Mouse (Mus musculus) MEL (cell line): ENCODE measurements at regions not wholly inside any gene's neighbourhood (a gene's known extent, or its start where the extent isn't known, plus 50 kb on each side); places are given as distances from the start of the nearest gene placed in this dataset.

Source experiments
- DNase-seq: peaks from one replicate; pipeline ENCODE4 v3.0.0; 2011; ENCODE audit warnings: low read depth, low spot score
- H3K27ac ChIP-seq: 2 replicates; pipeline ENCODE4 v1.5.1; 2012; ENCODE audit warnings: low read depth, mild to moderate bottlenecking, control low read depth, low read length, moderate library complexity; ENCODE audit not compliant: control insufficient read depth
- H3K27me3 ChIP-seq, 2 experiments: fragments of 150-350 bp in 1 of 2; sonication (generic) in 1 of 2; 2 replicates each; pipeline ENCODE4 v1.6.1; 2012; ENCODE audit warnings: low read length in 2 of 2, mild to moderate bottlenecking in 2 of 2, improper control_type of control experiment in 1 of 2, moderate library complexity in 1 of 2; ENCODE audit not compliant: insufficient read depth in 2 of 2, control insufficient read depth in 1 of 2
- H3K36me3 ChIP-seq, 2 experiments: 2 replicates each; pipeline ENCODE4 v1.6.1; 2012 to 2014; ENCODE audit warnings: low read length in 2 of 2, improper control_type of control experiment in 1 of 2, inconsistent platforms in 1 of 2, mild to moderate bottlenecking in 1 of 2; ENCODE audit not compliant: insufficient read depth in 2 of 2, control insufficient read depth in 1 of 2
- H3K4me1 ChIP-seq, 2 experiments: fragments of 150-350 bp in 1 of 2; sonication (generic) in 1 of 2; 2 replicates each; pipeline ENCODE4 v1.6.1; 2012; ENCODE audit warnings: low read length in 2 of 2, improper control_type of control experiment in 1 of 2, mild to moderate bottlenecking in 1 of 2; ENCODE audit not compliant: insufficient read depth in 2 of 2, control insufficient read depth in 1 of 2
- H3K4me3 ChIP-seq, 2 experiments: fragments of 150-350 bp in 1 of 2; sonication (generic) in 1 of 2; 2 replicates each; pipeline ENCODE4 v1.5.1; 2012; ENCODE audit warnings: low read depth in 2 of 2, low read length in 2 of 2, mild to moderate bottlenecking in 2 of 2, moderate library complexity in 2 of 2, control low read depth in 1 of 2, improper control_type of control experiment in 1 of 2; ENCODE audit not compliant: control insufficient read depth in 1 of 2, insufficient read depth in 1 of 2
- H3K79me2 ChIP-seq: 2 replicates; pipeline ENCODE4 v1.6.1; 2012; ENCODE audit warnings: mild to moderate bottlenecking, low read length, moderate library complexity; ENCODE audit not compliant: control insufficient read depth, poor library complexity, insufficient read depth
- H3K9ac ChIP-seq: 2 replicates; pipeline ENCODE4 v1.6.1; 2012; ENCODE audit warnings: low read depth, mild to moderate bottlenecking, control low read depth, low read length, moderate library complexity; ENCODE audit not compliant: control insufficient read depth, poor library complexity, severe bottlenecking
- H3K9me3 ChIP-seq: fragments of 150-350 bp; sonication (generic); replicated peaks from 2 replicates; pipeline ENCODE4 v1.6.1; 2012; ENCODE audit warnings: mild to moderate bottlenecking, low read length, improper control_type of control experiment, moderate library complexity; ENCODE audit not compliant: insufficient read depth
- BHLHE40 ChIP-seq: IDR thresholded peaks from 2 replicates; pipeline ENCODE4 v1.6.1; 2012; ENCODE audit warnings: low read depth, mild to moderate bottlenecking, inconsistent platforms, low read length, improper control_type of control experiment, borderline replicate concordance
- ELF1 ChIP-seq: IDR thresholded peaks from 2 replicates; pipeline ENCODE4 v1.6.1; 2014; ENCODE audit warnings: low read depth, mild to moderate bottlenecking, inconsistent platforms, low read length, improper control_type of control experiment, moderate library complexity
- EP300 ChIP-seq, 2 experiments: IDR thresholded peaks; 2 replicates each; pipeline ENCODE4 v1.6.1; 2011; ENCODE audit warnings: improper control_type of control experiment in 2 of 2, low read length in 2 of 2, low read depth in 1 of 2, mild to moderate bottlenecking in 1 of 2
- ETS1 ChIP-seq: IDR thresholded peaks from 2 replicates; pipeline ENCODE4 v1.6.1; 2012; ENCODE audit warnings: low read depth, mild to moderate bottlenecking, inconsistent platforms, low read length, improper control_type of control experiment, moderate library complexity
- GABPA ChIP-seq: IDR thresholded peaks from 2 replicates; pipeline ENCODE4 v1.6.1; 2012; ENCODE audit warnings: low read depth, mild to moderate bottlenecking, inconsistent platforms, low read length, improper control_type of control experiment, moderate library complexity
- GATA1 ChIP-seq: IDR thresholded peaks from 2 replicates; pipeline ENCODE4 v1.6.1; 2011; ENCODE audit warnings: low read depth, low read length, improper control_type of control experiment
- KAT2A ChIP-seq: conservative IDR thresholded peaks from 2 replicates; pipeline ENCODE4 v1.6.1; 2012; ENCODE audit warnings: low read depth, low read length, improper control_type of control experiment, inconsistent platforms
- MAFK ChIP-seq: IDR thresholded peaks from 2 replicates; pipeline ENCODE4 v1.6.1; 2011; ENCODE audit warnings: low read depth, mild to moderate bottlenecking, low read length, improper control_type of control experiment, borderline replicate concordance
- MAX ChIP-seq: IDR thresholded peaks from 2 replicates; pipeline ENCODE4 v1.6.1; 2011; ENCODE audit warnings: low read length, improper control_type of control experiment
- MEF2A ChIP-seq: IDR thresholded peaks from 2 replicates; pipeline ENCODE4 v1.6.1; 2014; ENCODE audit warnings: low read depth, mild to moderate bottlenecking, inconsistent platforms, low read length, improper control_type of control experiment; ENCODE audit not compliant: poor library complexity, insufficient replicate concordance, severe bottlenecking; ENCODE audit errors: extremely low read depth
- POLR2A ChIP-seq, 2 experiments: IDR thresholded peaks; 2 replicates each; pipeline ENCODE4 v1.6.1; 2011 to 2012; ENCODE audit warnings: low read length in 2 of 2, mild to moderate bottlenecking in 2 of 2, control low read depth in 1 of 2, improper control_type of control experiment in 1 of 2, low read depth in 1 of 2, moderate library complexity in 1 of 2; ENCODE audit not compliant: control insufficient read depth in 1 of 2, insufficient read depth in 1 of 2, poor library complexity in 1 of 2
- POLR2AphosphoS2 ChIP-seq: IDR thresholded peaks from 2 replicates; pipeline ENCODE4 v1.6.1; 2011; ENCODE audit warnings: low read length, improper control_type of control experiment
- RAD21 ChIP-seq: IDR thresholded peaks from 2 replicates; pipeline ENCODE4 v1.6.1; 2011; ENCODE audit warnings: mild to moderate bottlenecking, low read depth, low read length, improper control_type of control experiment
- RCOR1 ChIP-seq: IDR thresholded peaks from 2 replicates; pipeline ENCODE4 v1.6.1; 2012; ENCODE audit warnings: low read depth, mild to moderate bottlenecking, inconsistent platforms, low read length, improper control_type of control experiment
- SIN3A ChIP-seq: IDR thresholded peaks from 2 replicates; pipeline ENCODE4 v1.6.1; 2012; ENCODE audit warnings: low read length, improper control_type of control experiment, inconsistent platforms
- SMC3 ChIP-seq: IDR thresholded peaks from 2 replicates; pipeline ENCODE4 v1.6.1; 2011; ENCODE audit warnings: low read depth, low read length, improper control_type of control experiment
- TAL1 ChIP-seq: IDR thresholded peaks from 2 replicates; pipeline ENCODE4 v1.6.1; 2012; ENCODE audit warnings: mild to moderate bottlenecking, inconsistent platforms, low read length, moderate library complexity, mixed read lengths
- TBP ChIP-seq: IDR thresholded peaks from 2 replicates; pipeline ENCODE4 v1.8.0; 2011; ENCODE audit warnings: low read depth, low read length, improper control_type of control experiment
- TCF12 ChIP-seq: IDR thresholded peaks from 2 replicates; pipeline ENCODE4 v1.6.1; 2014; ENCODE audit warnings: low read depth, mild to moderate bottlenecking, inconsistent platforms, low read length, improper control_type of control experiment, moderate library complexity
- UBTF ChIP-seq: IDR thresholded peaks from 2 replicates; pipeline ENCODE4 v1.6.1; 2012; ENCODE audit warnings: low read depth, mild to moderate bottlenecking, inconsistent platforms, low read length, improper control_type of control experiment, moderate library complexity, borderline replicate concordance; ENCODE audit not compliant: insufficient read depth
- USF1 ChIP-seq: IDR thresholded peaks from 2 replicates; pipeline ENCODE4 v1.6.1; 2014; ENCODE audit warnings: low read depth, mild to moderate bottlenecking, inconsistent platforms, low read length, improper control_type of control experiment, moderate library complexity
- USF2 ChIP-seq, 2 experiments: IDR thresholded peaks; 2 replicates each; pipeline ENCODE4 v1.6.1; 2011 to 2012; ENCODE audit warnings: improper control_type of control experiment in 2 of 2, low read length in 2 of 2, borderline replicate concordance in 1 of 2, inconsistent platforms in 1 of 2, low read depth in 1 of 2, mild to moderate bottlenecking in 1 of 2; ENCODE audit not compliant: insufficient read depth in 1 of 2
- ZKSCAN1 ChIP-seq: IDR thresholded peaks from 2 replicates; pipeline ENCODE4 v1.6.1; 2012; ENCODE audit warnings: low read depth, mild to moderate bottlenecking, inconsistent platforms, low read length, improper control_type of control experiment, moderate library complexity

DNA sequence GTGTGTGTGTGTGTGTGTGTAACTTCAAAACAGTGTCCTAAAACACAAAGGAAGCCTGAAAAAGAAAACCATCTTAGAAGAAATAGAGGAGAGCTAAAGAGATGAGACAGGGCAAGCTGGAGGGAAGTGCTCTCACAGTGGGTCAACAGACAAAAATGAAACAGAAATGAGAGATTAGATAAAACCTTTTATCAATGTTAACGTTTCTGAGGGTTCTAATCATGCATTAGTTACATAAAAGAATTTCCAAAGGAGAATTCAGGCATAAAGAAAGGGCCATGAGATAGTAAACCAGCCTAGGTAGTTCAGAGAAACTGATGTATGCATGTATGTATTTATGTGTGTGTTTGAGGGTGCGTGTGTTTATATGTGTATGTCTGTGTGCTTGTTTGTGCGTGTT, 319.7 kb upstream of the Runx1 start (continued):
- no peak for TF ChIP-seq UBTF
- TF ChIP-seq MAX = no peak
- peak; percentile 59; the same call in 1 of the 2 replicates for TF ChIP-seq BHLHE40
- TF ChIP-seq USF1 = no peak
- TF ChIP-seq MEF2A = peak; percentile 18; the same call in 1 of the 2 replicates
- no peak for TF ChIP-seq RAD21
- TF ChIP-seq USF2 (IDR thresholded peaks at IDR 0.05; ENCODE audit: borderline replicate concordance in 1 of 2, insufficient read depth in 1 of 2, low read depth in 1 of 2, low read length in 2 of 2) = no peak
- no peak for TF ChIP-seq POLR2A (IDR thresholded peaks at IDR 0.05; ENCODE audit: control insufficient read depth in 1 of 2, insufficient read depth in 1 of 2, low read depth in 1 of 2, low read length in 2 of 2, poor library complexity in 1 of 2)
- TF ChIP-seq MAFK = 0 out of 2 replicates have a peak, but pooled peaks have one; percentile 34
- TF ChIP-seq SMC3 = no peak
- 0 out of 2 replicates have a peak, but pooled peaks have one; percentile 30 for TF ChIP-seq KAT2A
- TF ChIP-seq, all 39 proteins: peak for 14

DNA sequence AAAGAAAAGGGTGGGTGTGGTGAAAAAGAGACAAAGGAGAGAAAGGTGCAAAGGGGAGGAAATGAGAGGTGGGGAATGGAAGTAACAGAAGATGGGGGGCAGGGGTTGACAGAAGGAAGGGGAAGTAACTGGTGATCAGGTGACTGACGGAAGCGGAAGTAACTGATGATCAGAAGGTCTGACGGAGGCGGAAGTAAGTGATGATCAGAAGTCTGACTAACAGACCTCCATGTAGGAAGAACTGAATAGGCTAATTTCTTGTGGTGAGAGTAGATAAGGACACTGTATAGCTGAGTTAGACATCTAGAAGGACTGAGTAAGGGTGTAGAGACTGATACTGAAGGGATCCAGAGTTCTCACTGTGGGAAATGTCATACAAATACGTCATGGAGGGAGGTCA, 318.1 kb upstream of the Runx1 start:
- H3K9ac ChIP-seq = no peak overlapping the region
- H3K9me3 ChIP-seq = no peaks in the 10 kb centered on the region
- no peak overlapping the region for H3K4me3 ChIP-seq
- DNase-seq = peak; percentile 86
- peaks cover 0 to 50% of the 10 kb centered on the region in 2 experiments; a peak in 2 of 4 replicates for H3K36me3 ChIP-seq
- TF ChIP-seq RCOR1 (peak; percentile 59; the same call in 1 of the 2 replicates), POLR2AphosphoS2 (no peak; the same call in 1 of the 2 replicates), ELF1 (peak; percentile 85), UBTF (no peak), SIN3A (peak; percentile 62; the same call in 1 of the 2 replicates), TCF12 (peak; percentile 83), ZKSCAN1 (no peak), TAL1 (peak; percentile 62), EP300 (IDR thresholded peaks at IDR 0.05; ENCODE audit: low read depth in 1 of 2, low read length in 2 of 2) (peak; percentile 83 to 86; a peak in 3 of 4 replicates), USF1 (peak; percentile 90), GABPA (no peak; the same call in 1 of the 2 replicates), GATA1 (peak; percentile 90), MAFK (0 out of 2 replicates have a peak, but pooled peaks have one; percentile 50), TBP (peak; percentile 72), BHLHE40 (peak; percentile 69), MEF2A (no peak), ETS1 (peak; percentile 98)
- TF ChIP-seq, all 39 proteins: peak for 12
- H3K4me1 ChIP-seq = peaks cover 42 to 44% of the 10 kb centered on the region in 2 experiments
- no peaks in the 10 kb centered on the region for H3K79me2 ChIP-seq
- H3K27me3 ChIP-seq = no peaks in the 10 kb centered on the region
- H3K27ac ChIP-seq = peak overlapping the region; percentile 87
